Mouse (Mus musculus): ENCODE measurements around the gene Inpp4a.

DNA sequence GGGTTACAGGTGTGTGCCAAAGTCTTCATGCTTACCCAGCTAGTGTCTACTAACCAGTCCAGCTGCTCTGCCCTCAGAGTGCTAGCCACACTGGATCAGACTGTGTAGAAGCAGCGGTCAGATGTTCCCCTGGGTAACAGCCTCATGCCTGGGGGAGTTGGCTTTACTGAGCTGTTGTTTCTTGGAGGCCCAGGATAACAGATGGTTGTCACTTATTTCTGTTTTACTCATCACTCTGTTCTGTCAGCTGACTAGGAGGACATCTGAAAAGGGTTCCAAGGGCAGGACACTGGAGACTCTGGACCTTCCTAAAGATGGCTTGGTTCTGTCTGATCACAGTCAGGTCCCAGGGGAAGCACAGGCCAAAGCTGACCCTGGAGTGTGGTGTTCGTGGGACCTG is 36.4 kb downstream of the Inpp4a start:
- TF ChIP-seq CTCF (conservative IDR thresholded peaks at IDR 0.05; ENCODE audit: low read length) (no peak), POU5F1 (IDR thresholded peaks at IDR 0.05; ENCODE audit: borderline replicate concordance, low read length) (no peak)
